Mouse (Mus musculus) frontal cortex, adult 2 months (tissue): ENCODE data around the gene Psat1. TPM values are rescaled to one million over a fixed set of nuclear protein-coding genes. Genes with fewer than 3 reads are reported as not detected.

Experiments used
- DNase-seq, 2 experiments: peaks; one replicate each; pipeline ENCODE4 v3.0.0; 2022; ENCODE audit warnings: low spot score in 1 of 2; ENCODE audit errors: extremely low spot score in 1 of 2
- polyA plus RNA-seq: library from polyadenylated mRNA; depleted of rRNA; stranded (reverse); fragments of >200 nt; gene quantifications from 2 replicates; pipeline ENCODE4 v1.2.3, GENCODE M21; 2012; rRNA removed

Psat1 gene
- polyA plus RNA-seq: 112 and 121 TPM in 2 replicates

DNA sequence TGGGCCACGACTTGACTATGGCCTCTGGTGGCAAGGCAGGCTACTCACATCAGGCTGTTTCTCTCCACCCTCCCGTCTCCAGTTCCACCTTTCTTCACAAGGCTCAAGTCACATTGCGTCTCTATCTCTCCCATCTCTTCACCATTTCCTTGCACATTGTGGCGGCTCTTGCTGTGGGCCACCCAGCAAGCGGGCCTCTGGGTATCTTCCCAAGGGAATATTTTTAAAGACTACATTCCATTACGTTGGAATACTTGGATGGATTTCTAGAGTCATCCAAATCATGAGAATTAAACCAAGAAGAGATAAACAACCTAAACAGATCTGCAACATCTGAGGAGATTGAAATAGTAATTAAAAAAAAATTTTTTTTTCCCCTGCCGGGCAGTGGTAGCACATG lies at the start of gene Psat1:
Gene Psat1, minus strand, starts transcription at position 101 of the 400 bp plus-strand sequence.
- DNase-seq: no peak

DNA sequence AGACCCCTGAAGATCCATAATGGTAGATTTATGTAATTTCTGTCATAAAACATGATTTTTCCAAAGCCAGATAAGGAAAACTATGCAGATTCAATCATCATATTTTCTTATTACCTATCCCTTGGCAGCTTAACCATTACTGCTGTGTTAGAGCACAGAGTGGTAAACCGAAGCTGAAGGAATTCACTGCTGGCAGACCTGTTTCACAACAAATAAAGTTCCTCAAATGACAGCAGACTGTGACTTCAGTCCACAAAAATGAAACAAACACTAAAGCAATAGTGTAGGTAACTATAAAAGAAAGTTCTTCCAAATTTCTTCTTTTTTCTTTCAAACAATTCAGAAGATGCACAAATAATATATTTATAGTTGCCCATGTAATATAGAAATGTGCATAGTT lies 43.0 kb upstream of the Psat1 start:
- DNase-seq: no peak

DNA sequence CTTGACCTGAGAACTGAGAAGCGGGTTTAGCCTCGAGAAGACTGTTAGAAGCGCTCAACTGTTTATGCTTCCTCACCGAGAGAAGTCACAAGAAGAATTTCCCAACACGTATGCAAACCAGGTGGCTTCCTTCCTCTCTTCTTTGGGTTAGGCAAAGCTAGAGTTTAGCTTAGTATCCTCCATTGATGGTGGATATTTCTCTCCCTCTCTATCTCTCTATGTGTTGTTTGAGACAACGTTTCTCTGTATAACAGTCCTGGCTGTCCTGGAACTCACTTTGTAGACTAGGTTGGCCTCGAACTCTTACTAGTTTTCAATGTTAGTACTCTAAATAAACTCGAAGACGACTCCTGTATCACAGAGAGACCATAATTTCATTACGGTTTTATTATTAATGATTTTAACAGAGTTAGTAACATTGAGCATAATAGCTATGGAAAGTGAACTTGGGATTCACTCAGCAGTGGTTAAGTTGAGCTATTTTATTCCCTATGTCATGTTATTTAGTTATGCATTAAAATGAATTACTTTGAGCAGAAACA lies 38.1 kb upstream of the Psat1 start:
- DNase-seq: no peak

DNA sequence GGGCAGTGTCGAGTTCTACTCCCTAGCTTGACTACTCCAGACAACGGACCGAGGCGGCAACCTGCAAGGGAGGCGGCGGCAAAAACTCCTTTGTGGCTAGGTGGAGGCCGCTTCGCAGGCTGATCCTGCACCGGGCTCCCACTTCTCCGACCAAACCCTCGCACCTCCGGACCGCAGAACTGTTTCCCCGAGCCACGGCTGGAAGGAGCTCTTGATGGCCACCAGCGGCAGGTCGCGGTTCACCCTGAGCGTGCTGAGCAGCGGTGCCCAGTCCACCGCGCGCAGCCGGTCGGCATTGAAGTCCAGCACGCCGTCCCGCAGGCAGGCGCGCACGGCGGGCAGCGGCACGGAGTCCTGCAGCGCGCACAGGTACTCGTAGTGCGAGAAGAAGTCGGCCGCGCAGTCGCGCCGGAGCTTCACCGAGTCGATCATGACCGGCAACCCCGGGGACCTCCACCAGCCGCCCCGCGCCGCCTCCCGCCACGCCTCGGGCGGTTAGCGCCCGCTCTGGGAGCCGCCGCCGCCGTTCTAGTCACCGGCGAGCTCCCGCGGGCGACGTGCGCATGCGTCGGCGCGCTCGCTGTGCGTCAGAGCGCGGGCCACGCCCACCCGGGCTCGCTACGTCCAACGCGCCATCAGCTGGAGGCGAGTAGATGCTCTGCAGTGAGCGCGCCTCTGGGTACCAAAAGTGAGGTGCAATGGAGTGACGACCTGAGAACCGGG lies 37.5 kb upstream of the Psat1 start, which contains the start of gene Cep78:
Gene Cep78, minus strand, starts transcription at position 541 of the 723 bp plus-strand sequence.
- DNase-seq: peak; percentile 76 to 92

DNA sequence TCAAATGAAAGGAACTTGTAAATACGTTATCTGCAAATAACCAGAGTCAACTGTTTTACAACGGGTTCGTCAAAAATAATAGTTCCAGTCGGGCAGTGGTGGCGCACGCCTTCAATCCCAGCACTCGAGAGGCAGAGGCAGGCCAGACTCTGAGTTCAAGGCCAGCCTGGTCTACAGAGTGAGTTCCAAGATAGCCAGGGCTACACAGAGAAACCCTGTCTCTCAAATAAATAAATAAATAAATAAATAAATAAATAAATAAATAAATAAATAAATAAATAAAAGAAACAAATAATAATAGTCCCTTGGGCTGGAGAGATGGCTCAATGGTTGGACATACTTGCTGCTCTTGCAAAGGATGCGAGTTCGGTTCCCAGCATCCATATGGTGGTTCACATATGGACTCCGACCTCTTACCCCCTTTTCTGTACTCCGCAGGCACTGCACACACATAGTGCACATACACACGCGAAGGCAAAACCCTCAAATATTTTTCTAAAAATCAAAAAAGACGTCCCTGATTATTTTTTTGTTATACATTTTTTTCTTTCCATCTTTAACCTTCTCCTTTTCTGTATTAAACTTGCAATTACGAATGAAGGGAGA lies 36.7 kb upstream of the Psat1 start:
- no peak for DNase-seq

GRCm38 (mm10) chr19:15982926-15983738 lies 36.0 kb upstream of the Psat1 start:
- no peak for DNase-seq

GRCm38 (mm10) chr19:15981861-15982260 lies 34.7 kb upstream of the Psat1 start:
- DNase-seq: peak; percentile 14 to 74

GRCm38 (mm10) chr19:15973365-15973764 lies 26.2 kb upstream of the Psat1 start:
- DNase-seq: no peak

- peak; percentile 23 to 72 for DNase-seq
Measured at GRCm38 (mm10) chr19:15965082-15965481, 17.9 kb upstream of the Psat1 start.

GRCm38 (mm10) chr19:15964533-15964932 lies 17.4 kb upstream of the Psat1 start:
- no peak for DNase-seq

DNA sequence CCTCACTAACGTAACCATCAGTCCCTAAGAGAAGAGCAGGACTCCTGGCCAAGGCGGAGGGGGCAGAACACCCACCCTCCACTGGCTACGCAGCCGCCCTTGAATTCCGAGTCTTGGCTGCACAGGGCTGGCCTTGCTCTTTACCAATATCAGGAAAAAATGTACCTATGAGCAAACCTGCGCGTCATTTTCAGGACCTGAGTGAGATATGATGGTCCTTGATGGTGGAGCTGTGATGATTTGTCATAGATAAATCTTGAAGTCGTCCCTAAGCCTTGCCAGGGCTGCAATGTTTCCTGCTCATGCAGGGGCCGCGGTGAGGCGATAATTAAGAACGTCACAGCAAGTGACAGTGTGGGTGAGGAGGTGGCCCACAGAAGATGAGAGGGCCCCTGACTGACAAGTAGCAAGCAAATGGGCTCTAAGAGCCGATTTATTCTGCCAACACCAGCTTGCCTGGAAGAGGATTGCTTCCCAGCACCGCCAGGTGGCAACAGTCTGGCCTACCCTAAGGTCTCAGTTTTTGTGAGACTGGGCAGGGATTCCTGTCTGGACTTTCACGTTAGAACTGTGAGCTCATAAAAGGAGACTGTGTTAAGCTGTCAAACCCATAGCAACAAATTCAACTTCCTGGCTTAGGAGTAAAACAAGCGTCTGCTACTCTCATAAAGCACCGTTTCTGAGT lies 16.0 kb upstream of the Psat1 start:
- no peak for DNase-seq

GRCm38 (mm10) chr19:15962313-15962712 lies 15.2 kb upstream of the Psat1 start:
- no peak for DNase-seq

GRCm38 (mm10) chr19:15950225-15950624 lies 3.1 kb upstream of the Psat1 start:
- DNase-seq: no peak

DNA sequence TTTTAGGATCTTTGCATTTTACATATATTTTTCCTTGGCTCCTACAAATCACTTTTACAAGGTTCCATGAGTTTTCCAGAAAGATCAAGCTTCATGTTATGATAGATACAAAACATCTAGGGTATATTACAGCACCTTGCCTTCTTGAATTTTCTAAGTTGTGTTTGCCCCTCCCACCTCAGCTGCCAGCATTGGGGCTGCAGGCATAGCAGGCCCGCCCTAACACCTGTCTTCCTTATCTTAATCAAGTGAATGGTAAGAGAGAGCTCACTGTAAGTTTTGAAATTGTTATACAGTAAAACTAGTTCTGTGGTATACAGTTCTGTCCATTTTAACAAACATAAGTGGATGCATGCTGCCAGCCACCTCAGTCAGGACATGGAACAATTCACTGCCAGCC lies 1.7 kb upstream of the Psat1 start:
- no peak for DNase-seq

DNA sequence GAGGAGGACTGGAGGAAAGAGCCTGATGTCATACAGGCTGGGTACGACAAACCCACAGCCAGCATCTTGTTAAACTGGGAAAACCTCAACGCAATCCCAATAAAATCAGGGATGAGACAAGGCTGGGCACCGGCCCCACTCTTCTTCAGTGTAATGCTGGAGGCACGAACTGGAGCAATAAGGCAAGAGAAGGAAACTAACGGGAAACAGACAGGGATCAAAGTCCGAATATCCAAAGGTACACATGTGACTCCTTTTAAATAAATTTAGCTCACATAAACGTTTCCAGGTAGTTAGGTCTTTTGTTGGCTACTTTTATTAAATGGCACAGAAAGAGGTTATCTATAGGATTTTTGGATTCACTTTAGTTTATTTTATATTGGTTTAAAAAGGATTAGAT lies 1.3 kb upstream of the Psat1 start:
- no peak for DNase-seq

DNA sequence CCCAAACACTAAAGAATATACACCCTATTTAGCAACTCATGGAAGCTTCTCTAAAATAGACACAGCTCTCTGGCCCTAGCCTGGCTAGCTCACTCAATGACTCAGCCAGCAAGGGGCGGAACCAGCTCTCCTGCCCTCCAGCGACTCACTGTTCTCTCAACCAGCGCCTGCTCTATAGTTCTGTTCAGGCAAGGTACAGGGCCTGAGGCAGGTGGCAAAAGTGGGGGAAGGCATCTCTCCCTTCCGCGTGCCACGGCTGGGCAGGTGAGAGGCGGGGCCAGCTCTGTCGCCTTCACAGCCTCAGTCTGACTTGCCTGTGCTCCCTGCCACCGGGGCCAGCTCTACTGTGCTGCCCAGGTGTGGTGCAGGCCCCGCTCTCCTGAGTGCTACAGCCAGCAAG lies 474 bp downstream of the Psat1 start:
- peak in 1 of 2 experiments; percentile 38 for DNase-seq

DNA sequence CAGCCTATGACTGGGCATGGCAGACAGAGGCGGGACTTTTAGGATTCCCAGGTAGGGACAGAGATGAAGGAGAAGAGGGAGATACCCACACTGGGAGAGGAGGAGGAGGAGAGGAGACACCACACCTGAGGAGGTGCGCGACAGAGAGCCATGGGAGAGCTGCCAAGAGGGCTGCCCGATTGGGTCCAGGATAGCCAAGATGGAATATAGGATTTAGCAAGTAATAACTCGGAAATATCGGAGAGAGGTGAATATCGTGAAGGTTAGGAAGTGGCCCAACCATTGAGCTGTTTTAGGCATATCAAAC lies 4.1 kb downstream of the Psat1 start:
- DNase-seq: no peak

- no peak for DNase-seq
Measured at GRCm38 (mm10) chr19:15942421-15943116, 4.6 kb downstream of the Psat1 start.

GRCm38 (mm10) chr19:15941399-15941798 lies 5.7 kb downstream of the Psat1 start:
- no peak for DNase-seq

DNA sequence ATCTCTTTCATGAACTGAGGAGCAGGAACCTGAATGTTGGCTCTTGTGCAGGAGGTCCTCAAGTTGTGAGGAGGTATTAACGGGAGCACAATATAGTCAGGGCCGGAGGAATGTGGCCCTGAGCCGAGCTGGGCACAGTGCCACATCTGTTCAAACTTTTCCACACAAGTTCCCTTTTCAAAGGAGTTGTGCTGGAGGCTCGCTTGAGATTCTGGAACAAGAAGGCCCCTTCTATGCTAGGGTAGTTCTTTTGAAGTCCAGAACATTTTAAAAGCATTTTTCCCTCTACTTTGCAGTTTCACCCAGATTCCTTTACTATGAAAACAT lies 21.5 kb downstream of the Psat1 start:
- peak; percentile 25 to 73 for DNase-seq
